Mouse (Mus musculus) limb, embryonic 11.5 days (tissue): ENCODE results near the gene Zfp503. TPM values are rescaled to one million over a fixed set of nuclear protein-coding genes. Genes with fewer than 3 reads are reported as not detected.

Experiments used
- ATAC-seq: fragments of 200-750 bp; cut with Nextera tagmentation; 2 replicates; pipeline ENCODE4 v1.8.0; 2017; ENCODE audit warnings: low read depth; ENCODE audit not compliant: insufficient number of reproducible peaks, low FRiP score, low TSS enrichment
- DNase-seq: peaks from one replicate; pipeline ENCODE4 v3.0.0-alpha.2; 2015; ENCODE audit warnings: low spot score
- H3K27ac ChIP-seq: fragments of 300-500 bp; sonication (generic); replicated peaks from 2 replicates; pipeline ENCODE4 v1.5.1; 2014; ENCODE audit warnings: low read depth, mild to moderate bottlenecking, low read length
- H3K27me3 ChIP-seq: fragments of 300-500 bp; sonication (generic); 2 replicates; pipeline ENCODE4 v1.6.1; 2014; ENCODE audit warnings: mild to moderate bottlenecking, low read length, mixed read lengths; ENCODE audit not compliant: control insufficient read depth, insufficient read depth
- H3K36me3 ChIP-seq: fragments of 300-500 bp; sonication (generic); 2 replicates; pipeline ENCODE4 v1.6.1; 2014; ENCODE audit warnings: mild to moderate bottlenecking, low read length, moderate library complexity, mixed read lengths; ENCODE audit not compliant: control insufficient read depth, insufficient read depth
- H3K4me1 ChIP-seq: fragments of 300-500 bp; sonication (generic); 2 replicates; pipeline ENCODE4 v1.6.1; 2014; ENCODE audit warnings: low read length, mixed read lengths; ENCODE audit not compliant: control insufficient read depth, insufficient read depth
- H3K4me2 ChIP-seq: fragments of 300-500 bp; sonication (generic); 2 replicates; pipeline ENCODE4 v1.6.1; 2014; ENCODE audit warnings: low read depth, mild to moderate bottlenecking, moderate library complexity; ENCODE audit not compliant: severe bottlenecking
- H3K4me3 ChIP-seq: fragments of 300-500 bp; sonication (generic); 2 replicates; pipeline ENCODE4 v1.5.1; 2014; ENCODE audit warnings: low read depth, low read length
- H3K9ac ChIP-seq: fragments of 300-500 bp; sonication (generic); 2 replicates; pipeline ENCODE4 v1.6.1; 2014; ENCODE audit warnings: mild to moderate bottlenecking, low read length
- H3K9me3 ChIP-seq: fragments of 300-500 bp; sonication (generic); 2 replicates; pipeline ENCODE4 v1.6.1; 2016; ENCODE audit warnings: low read length; ENCODE audit not compliant: control insufficient read depth
- WGBS: fragments of 180-500 bp; shearing (Covaris S2); extraction: QIAGEN DNeasy Blood & Tissue Kit; methylation state at CpG from one replicate; pipeline ENCODE4 v1.1.7; 2014; 5-methylcytosine and 5-hydroxymethylcytosine counted together
- polyA plus RNA-seq: library from polyadenylated mRNA; unstranded; fragments of >200 nt; fragmentation: Nextera tagmentation; extraction: Ambion mirVana; gene quantifications from 2 replicates; pipeline ENCODE4 v1.2.1, GENCODE M21; 2014

Gene Zfp503
- 12.8 and 16.1 TPM in 2 replicates for polyA plus RNA-seq

DNA sequence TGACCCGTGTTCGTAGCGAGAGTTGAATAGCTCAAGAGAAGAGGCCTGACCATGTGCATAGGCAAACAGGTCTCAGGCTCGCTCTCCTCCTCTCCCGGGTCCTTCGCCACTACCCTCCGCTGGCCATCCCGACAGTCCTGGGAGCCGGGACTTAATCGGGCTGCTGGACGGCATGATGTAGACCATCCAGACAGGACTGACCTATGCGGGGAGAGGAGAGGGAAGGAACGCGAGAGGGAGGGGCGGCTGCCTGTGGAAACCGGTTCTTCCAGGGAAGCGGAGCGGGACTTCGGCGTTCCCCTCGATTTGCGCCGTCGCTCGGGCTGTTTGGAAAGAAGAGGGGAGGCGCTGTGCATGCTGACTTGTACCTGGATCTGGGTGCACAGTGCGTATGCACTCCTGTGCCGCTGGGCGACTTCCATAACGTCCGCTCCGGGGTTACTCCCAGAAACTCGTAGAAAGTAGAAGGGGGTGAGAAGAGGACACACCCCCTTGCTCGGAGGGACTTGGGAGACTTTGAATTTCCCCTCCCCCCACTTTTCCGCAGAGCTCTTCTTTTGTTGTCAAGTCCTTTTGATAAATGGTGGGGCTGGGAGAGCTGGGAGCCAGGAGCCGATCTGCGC, at the start of gene Zfp503:
Gene Zfp503, minus strand, starts transcription at position 311 of the 623 bp plus-strand sequence.
- peaks cover 2% of the 10 kb centered on the region; the same call in 1 of the 2 replicates for H3K36me3 ChIP-seq
- no peak for ATAC-seq
- peaks cover 16% of the 10 kb centered on the region for H3K4me1 ChIP-seq
- H3K27me3 ChIP-seq: peaks cover 21% of the 10 kb centered on the region
- peak within 1 kb of the TSS; percentile 65 for H3K27ac ChIP-seq
- H3K4me3 ChIP-seq: peak within 1 kb of the TSS; percentile 87
- H3K4me2 ChIP-seq: peak within 1 kb of the TSS; percentile 80
- H3K9me3 ChIP-seq: no peaks in the 10 kb centered on the region
- peak within 1 kb of the TSS; percentile 53 for H3K9ac ChIP-seq
- peak; percentile 79 for DNase-seq
- WGBS: 0% methylated on average over 37 of the region's 37 CpGs

DNA sequence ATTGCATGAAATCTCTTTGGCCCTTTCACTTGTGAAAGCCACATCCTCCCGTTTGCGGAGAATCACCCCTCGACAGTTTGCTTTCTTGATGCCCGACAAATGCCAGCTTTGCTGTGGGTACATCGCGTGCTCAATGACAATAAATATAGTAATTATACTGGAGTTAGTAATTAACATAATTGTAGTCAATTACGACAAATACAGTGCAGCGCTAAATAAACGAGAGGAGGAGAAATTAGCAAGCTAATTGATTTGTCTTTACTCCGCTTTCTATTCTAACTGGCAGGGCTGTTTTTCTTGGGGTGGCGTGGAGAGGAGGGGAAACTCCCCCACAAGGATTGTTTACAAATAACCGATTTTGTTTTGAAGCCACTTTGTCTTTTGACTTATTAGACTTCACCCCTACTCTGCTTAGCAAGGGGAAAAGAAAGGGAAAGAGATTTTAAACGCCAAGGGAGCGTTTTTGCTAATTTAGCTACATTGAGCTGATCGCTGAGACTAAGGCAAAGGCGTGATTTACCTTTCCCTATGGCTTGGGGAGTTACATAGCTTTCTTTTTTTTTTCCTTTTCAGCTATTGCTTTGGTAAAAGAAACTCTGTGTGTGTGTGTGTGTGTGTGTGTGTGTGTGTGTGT, 48.2 kb upstream of the Zfp503 start:
- Histone ChIP-seq H3K4me1 (no peaks in the 10 kb centered on the region), H3K36me3 (no peaks in the 10 kb centered on the region), H3K27ac (no peak overlapping the region), H3K4me2 (no peak overlapping the region), H3K9me3 (no peaks in the 10 kb centered on the region), H3K4me3 (no peak overlapping the region), H3K9ac (no peak overlapping the region), H3K27me3 (peaks cover 24% of the 10 kb centered on the region; the same call in 1 of the 2 replicates)
- WGBS: 70% methylated on average over 16 of the region's 16 CpGs
- DNase-seq (no peak), ATAC-seq (no peak)

DNA sequence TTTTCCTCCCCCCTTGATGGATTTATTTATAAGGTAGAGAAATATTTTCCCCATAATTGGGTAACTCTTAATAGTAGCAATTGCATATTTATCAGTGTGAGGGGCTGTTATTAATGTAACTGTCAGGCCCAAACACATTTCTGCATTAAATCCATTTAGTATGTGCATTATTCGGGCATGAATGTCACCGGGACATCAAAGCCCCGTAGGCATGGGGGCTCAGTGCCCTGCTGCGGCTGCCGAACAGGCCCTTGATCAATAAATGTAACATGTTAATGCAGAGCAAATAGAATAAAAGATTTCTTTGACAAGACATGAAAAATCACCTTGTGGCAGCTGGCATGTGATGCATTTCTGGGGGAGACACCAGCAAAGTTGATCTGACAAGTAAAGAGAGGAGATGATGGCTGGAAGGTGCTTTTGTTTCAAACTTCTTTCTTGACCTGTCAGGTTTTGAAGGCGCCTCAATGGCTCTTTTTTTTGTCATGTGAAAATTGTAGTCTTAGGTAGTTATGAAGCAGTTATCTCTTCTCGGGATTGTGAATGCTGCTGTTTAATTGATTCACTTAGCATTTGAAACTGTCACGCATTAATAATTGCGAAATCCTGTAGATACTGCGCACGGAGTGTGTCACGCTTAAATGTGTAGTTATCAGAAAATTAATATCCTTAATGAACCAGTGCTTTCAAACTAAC, 47.5 kb upstream of the Zfp503 start:
- H3K36me3 ChIP-seq: no peaks in the 10 kb centered on the region
- WGBS: 77% methylated on average over 12 of the region's 12 CpGs
- ATAC-seq (no peak), DNase-seq (no peak)
- no peak overlapping the region for H3K27ac ChIP-seq
- no peaks in the 10 kb centered on the region for H3K4me1 ChIP-seq
- H3K27me3 ChIP-seq: peaks cover 24% of the 10 kb centered on the region; the same call in 1 of the 2 replicates
- H3K9me3 ChIP-seq: no peaks in the 10 kb centered on the region
- no peak overlapping the region for H3K4me3 ChIP-seq
- no peak overlapping the region for H3K9ac ChIP-seq
- no peak overlapping the region for H3K4me2 ChIP-seq

DNA sequence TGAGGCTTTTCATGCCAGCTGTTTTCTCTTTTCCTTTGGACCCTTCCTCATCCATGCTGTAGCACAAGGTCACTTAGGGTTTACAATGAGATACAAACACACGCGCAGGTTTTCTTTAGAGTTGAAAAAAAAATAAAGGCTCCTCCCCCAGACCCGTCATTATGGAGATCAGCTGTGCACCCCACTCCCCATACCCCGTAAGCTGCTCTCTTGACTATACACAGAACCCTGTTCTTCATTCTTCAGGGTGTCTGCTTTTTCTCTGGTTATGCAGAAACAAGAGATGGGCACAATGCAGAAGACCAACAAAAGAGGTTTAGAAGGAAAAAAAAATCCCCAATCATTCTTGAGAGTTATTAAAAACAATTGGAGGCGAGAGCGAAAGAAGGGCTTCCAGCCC, 46.9 kb upstream of the Zfp503 start:
- H3K4me2 ChIP-seq: no peak overlapping the region
- H3K4me1 ChIP-seq: no peaks in the 10 kb centered on the region
- DNase-seq (no peak), ATAC-seq (no peak)
- H3K4me3 ChIP-seq: no peak overlapping the region
- 44% methylated on average over 6 of the region's 6 CpGs for WGBS
- peaks cover 18% of the 10 kb centered on the region; the same call in 1 of the 2 replicates for H3K27me3 ChIP-seq
- H3K9ac ChIP-seq: no peak overlapping the region
- H3K9me3 ChIP-seq: no peaks in the 10 kb centered on the region
- H3K36me3 ChIP-seq: no peaks in the 10 kb centered on the region
- no peak overlapping the region for H3K27ac ChIP-seq

DNA sequence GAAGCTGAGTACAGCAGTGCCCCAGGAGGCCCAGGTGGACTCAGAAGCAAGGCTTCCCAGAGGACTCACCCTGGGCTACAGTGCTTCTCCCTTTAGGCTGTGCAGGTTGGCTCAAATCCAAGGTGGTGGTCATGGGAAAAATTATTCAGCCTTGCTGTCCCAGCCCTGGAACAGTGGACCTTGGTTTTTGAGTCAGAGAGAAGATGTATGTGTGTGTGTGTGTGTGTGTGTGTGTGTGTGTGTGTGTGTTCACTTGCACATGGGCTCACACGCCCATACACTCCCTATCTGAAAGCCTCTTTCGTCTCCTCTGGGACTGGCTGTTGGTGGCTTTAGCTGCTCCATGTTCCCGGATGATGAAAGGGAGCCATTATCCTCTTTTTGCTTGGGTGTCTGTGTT, 46.5 kb upstream of the Zfp503 start:
- H3K9me3 ChIP-seq: no peaks in the 10 kb centered on the region
- no peak overlapping the region for H3K9ac ChIP-seq
- no peak overlapping the region for H3K4me3 ChIP-seq
- no peaks in the 10 kb centered on the region for H3K36me3 ChIP-seq
- H3K4me1 ChIP-seq: no peaks in the 10 kb centered on the region
- peaks cover 18% of the 10 kb centered on the region; the same call in 1 of the 2 replicates for H3K27me3 ChIP-seq
- no peak overlapping the region for H3K27ac ChIP-seq
- H3K4me2 ChIP-seq: no peak overlapping the region
- ATAC-seq (no peak), DNase-seq (no peak)
- 28% methylated on average over 3 of the region's 3 CpGs for WGBS

DNA sequence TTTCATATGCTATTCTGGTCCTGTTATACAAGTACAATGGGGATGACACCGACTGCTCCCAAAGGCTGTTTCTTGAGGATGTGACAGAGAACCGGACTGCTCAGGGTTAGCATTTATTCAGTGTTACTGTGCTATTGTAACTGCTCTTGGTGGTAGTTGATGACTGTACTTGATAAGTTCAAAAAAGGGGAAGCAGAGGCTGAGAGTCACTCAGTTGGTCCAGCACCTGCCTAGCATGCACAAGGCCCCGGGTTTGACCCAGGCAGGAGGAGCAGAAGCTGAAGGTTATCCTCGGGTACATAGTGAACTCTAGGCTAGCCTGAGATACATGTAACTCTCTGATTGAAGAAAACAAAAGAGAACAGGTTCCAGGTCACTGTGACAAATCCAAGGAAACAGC, 34.1 kb upstream of the Zfp503 start:
- H3K4me3 ChIP-seq: no peak overlapping the region
- no peaks in the 10 kb centered on the region for H3K36me3 ChIP-seq
- ATAC-seq (no peak), DNase-seq (no peak)
- WGBS: 89% methylated on average over 4 of the region's 4 CpGs
- H3K4me1 ChIP-seq: no peaks in the 10 kb centered on the region
- peaks cover 15% of the 10 kb centered on the region; the same call in 1 of the 2 replicates for H3K27me3 ChIP-seq
- no peak overlapping the region for H3K4me2 ChIP-seq
- H3K9me3 ChIP-seq: no peaks in the 10 kb centered on the region
- H3K9ac ChIP-seq: no peak overlapping the region
- H3K27ac ChIP-seq: no peak overlapping the region

DNA sequence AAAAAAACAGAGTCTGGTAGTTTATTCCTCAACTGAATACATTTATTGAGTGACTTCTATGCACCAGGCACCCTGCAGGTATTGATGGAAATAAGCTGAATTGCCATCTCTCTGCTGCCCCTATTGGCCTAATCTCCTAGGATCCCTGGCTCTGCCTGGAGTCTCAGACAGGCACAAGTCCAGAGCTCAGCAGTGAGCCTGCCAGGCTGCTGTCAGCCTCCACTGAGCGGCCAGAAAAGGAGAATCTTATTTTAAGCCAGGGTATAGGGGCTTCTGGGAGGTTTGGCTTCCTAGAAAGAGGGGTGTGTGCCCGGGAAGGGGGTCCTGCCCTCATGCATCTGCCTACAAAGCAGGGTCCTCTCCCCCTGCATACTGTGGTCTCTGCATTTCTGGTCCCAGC, 31.5 kb upstream of the Zfp503 start:
- ATAC-seq (no peak), DNase-seq (peak; percentile 58)
- Histone ChIP-seq H3K9me3 (no peaks in the 10 kb centered on the region), H3K27me3 (peaks cover 20% of the 10 kb centered on the region), H3K4me1 (no peaks in the 10 kb centered on the region), H3K27ac (no peak overlapping the region), H3K4me2 (no peak overlapping the region), H3K9ac (no peak overlapping the region), H3K4me3 (no peak overlapping the region), H3K36me3 (no peaks in the 10 kb centered on the region)
- WGBS: 33% methylated on average over 2 of the region's 2 CpGs

DNA sequence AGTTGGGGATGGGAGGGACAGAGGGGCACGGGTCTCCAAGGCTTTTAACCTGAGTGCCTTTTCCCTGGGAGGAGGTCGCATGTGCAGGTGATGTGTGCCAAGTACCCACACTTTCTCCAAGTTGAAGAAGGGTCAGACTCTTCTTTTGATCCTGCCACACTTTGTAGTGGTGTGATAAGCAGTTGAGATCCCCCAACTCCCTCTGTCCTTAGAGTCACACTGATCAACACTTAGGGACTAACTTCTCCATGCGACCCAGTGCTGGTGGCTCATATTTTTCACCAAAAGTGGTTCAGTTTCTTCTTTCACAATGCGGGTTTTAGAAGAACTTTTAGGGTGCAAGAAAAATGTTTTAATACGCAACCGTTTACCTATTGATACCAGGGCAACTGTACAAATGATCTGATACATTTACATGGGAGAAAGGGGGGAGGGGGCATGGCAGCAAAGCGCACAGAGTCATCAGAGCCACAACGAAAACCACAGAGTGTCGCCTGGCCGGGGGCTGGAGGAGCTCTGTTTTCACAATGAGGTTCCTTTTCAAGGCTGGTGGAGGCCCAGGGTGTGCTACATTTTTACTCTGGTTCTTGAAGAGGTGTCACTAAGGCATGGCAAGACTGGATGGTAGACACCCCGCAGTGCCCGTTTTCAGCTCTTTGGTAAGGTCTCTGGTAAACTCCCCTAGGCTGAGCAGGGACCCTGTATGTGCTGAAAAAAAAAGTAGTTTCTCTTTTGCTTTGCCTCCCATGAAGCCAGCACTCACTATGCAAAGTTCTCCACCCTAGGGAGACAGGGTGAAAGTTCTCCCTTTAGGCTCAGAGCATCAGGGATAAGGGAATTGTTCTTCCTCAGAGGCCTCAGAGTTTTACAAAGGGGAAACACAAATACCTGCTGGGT, 30.8 kb upstream of the Zfp503 start:
- Histone ChIP-seq H3K4me2 (peak overlapping the region; percentile 88), H3K4me3 (peak overlapping the region; percentile 29), H3K27ac (no peak overlapping the region), H3K27me3 (peaks cover 20% of the 10 kb centered on the region), H3K36me3 (no peaks in the 10 kb centered on the region), H3K9ac (no peak overlapping the region), H3K9me3 (no peaks in the 10 kb centered on the region), H3K4me1 (no peaks in the 10 kb centered on the region)
- 32% methylated on average over 12 of the region's 12 CpGs for WGBS
- ATAC-seq (no peak), DNase-seq (no peak)
